Mouse (Mus musculus): ENCODE results near the gene Sell.

- no peak for TF ChIP-seq CTCF (IDR thresholded peaks at IDR 0.05; ENCODE audit: low read depth, low read length)
- no peak for TF ChIP-seq POLR2A (IDR thresholded peaks at IDR 0.05; ENCODE audit: extremely low read depth, insufficient read depth, low read length)
Measured at GRCm38 (mm10) chr1:164074606-164075140, 12.9 kb downstream of the Sell start.
